Comparison of ENCODE assay signal across 16 mouse cellular contexts in genomic region chr3:51879211-51879610, GRCm38 (mm10).
DNase-seq lines count a peak whose midpoint lies in the region; ATAC-seq lines count a peak whose summit lies in the region.
"Had no signal": no experiment of that assay in that cellular context is flagged by ENCODE, and none has a peak within 500 bp of the region (broad histone marks: within the 10 kb centered on the region; RNA-seq: fewer than 3 reads in every experiment).

No protein-coding gene starts in this region.

- peak; percentile 29 to 43 for DNase-seq in cerebellum, postnatal 10 days
- DNase-seq in cerebellum, adult 11 months = no peak
- peak; percentile 59 for DNase-seq in ovary, adult 18-20 months (ENCODE audit: low spot score)
- DNase-seq in ovary, postnatal 14 days (ENCODE audit: low spot score) = no peak
- DNase-seq in spleen, postnatal 14 days (ENCODE audit: low spot score in 2 of 2) = no peak
- DNase-seq: cerebellum, adult 8-10 months; heart, adult 18-20 months; heart, postnatal 14 days; layer of hippocampus, postnatal 36 days; left cerebral cortex, postnatal 4 days had no signal

- peaks cover 40% of the 10 kb centered on the region for H3K4me1 ChIP-seq in kidney, embryonic 15.5 days
- H3K4me1 ChIP-seq in kidney, embryonic 16.5 days (ENCODE audit: insufficient read depth, low read length) = peaks cover 39% of the 10 kb centered on the region

- H3K9me3 ChIP-seq in kidney, embryonic 15.5 days (replicated peaks) = no peaks in the 10 kb centered on the region
- no peaks in the 10 kb centered on the region for H3K9me3 ChIP-seq in kidney, embryonic 16.5 days (ENCODE audit: low read length)

- H3K36me3 ChIP-seq in kidney, embryonic 15.5 days = no peaks in the 10 kb centered on the region
- H3K36me3 ChIP-seq in kidney, embryonic 16.5 days (ENCODE audit: insufficient read depth, low read length) = no peaks in the 10 kb centered on the region

- H3K9ac ChIP-seq in kidney, embryonic 15.5 days = no peak overlapping the region
- no peak overlapping the region for H3K9ac ChIP-seq in kidney, embryonic 16.5 days (replicated peaks; ENCODE audit: low read length)

- H3K4me3 ChIP-seq in kidney, embryonic 15.5 days (replicated peaks) = no peak overlapping the region
- H3K4me3 ChIP-seq in kidney, embryonic 16.5 days (ENCODE audit: low read length) = no peak overlapping the region
- H3K4me3 ChIP-seq: myocyte had no signal

- peak; percentile 28 for ATAC-seq in kidney, embryonic 15.5 days (replicated peaks; ENCODE audit: low FRiP score)
- ATAC-seq in kidney, embryonic 16.5 days (ENCODE audit: low FRiP score, low TSS enrichment) = no peak
- ATAC-seq in erythroblast, adult 5-6 weeks (replicated peaks; ENCODE audit: low FRiP score, poor library complexity, severe bottlenecking) = no peak
- ATAC-seq: inflammation-experienced regulatory T-cells, adult 6 months had no signal

- H3K27me3 ChIP-seq in kidney, embryonic 15.5 days = no peaks in the 10 kb centered on the region
- no peaks in the 10 kb centered on the region for H3K27me3 ChIP-seq in kidney, embryonic 16.5 days (ENCODE audit: insufficient read depth, low read length)
- H3K27me3 ChIP-seq: CH12.LX had no signal

- H3K27ac ChIP-seq in kidney, embryonic 15.5 days = no peak overlapping the region
- H3K27ac ChIP-seq in kidney, embryonic 16.5 days (ENCODE audit: low read length) = no peak overlapping the region

- H3K4me2 ChIP-seq in kidney, embryonic 15.5 days = 0 out of 2 replicates have a peak overlapping the region, but pooled peaks have one; percentile 6
- no peak overlapping the region for H3K4me2 ChIP-seq in kidney, embryonic 16.5 days (replicated peaks; ENCODE audit: low read depth, low read length)

- 46% methylated on average over 11 of the region's 11 CpGs for WGBS in kidney, embryonic 15.5 days
- 30% methylated on average over 11 of the region's 11 CpGs for WGBS in kidney, embryonic 16.5 days

Comparison
In these comparisons a context has a peak if more than half of its experiments do, and no peak if none do; other contexts are left out.
1. DNase-seq: peak in cerebellum, postnatal 10 days (2 of 2) and ovary, adult 18-20 months (single experiment); none in cerebellum, adult 11 months (single experiment), ovary, postnatal 14 days (single experiment) and spleen, postnatal 14 days (0 of 2).